Mouse (Mus musculus) cerebellum, postnatal 36 days (tissue): ENCODE data around the gene Zfp804b.
"Not testable (repeated sequence)": the region's sequence is repeated elsewhere in the genome, so short reads cannot be mapped to it uniquely, and the experiment has no call there.

Experiments used
- DNase-seq, 2 experiments: peaks; one replicate each; pipeline ENCODE4 v3.0.0; 2021 to 2022; ENCODE audit warnings: mixed read lengths in 2 of 2

Zfp804b gene

DNA sequence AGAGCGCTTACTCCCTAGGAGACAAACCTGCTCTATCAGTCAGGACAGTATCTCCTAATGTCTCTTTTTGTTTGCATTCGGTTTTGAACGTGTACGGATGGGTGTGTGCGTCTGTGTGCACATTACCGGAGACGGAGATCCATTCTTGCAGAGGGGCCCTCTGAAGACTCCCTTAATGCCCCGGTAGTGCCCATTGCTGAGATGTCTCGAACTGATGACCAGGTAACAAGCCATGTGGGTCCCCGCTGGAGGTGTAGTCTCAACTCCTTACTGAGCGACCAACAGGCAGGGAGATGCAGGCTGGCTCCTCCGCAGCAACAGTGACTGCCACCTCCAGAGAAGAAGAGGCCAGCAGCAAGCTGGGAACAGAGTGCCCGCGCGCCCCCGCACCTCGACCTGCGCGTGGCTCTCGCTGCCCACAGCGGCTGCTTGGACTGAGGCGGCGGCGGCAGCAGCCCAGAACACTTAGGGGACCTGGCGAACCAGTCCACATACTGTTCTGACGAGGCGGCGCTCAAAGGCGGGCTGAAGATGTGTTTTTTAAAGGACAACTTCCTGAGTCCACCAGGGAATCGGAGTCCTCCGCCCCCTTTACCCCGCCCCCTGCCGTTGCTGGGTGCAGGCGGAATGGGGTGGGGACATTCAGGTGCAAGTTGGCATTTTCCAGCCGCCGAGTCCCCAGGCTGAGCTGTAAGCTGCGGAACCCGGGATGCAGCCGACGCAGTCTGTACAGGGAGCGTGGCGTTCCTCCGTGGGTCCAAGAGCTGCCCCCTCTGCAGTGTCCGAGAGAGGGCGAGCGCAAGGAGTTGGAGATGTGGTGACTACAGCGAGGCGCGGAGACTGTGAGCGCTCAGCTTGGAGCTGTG lies at the start of gene Zfp804b:
Zfp804b (minus strand) TSS at position 612 of the 866 bp plus-strand sequence.
- peak; percentile 7 to 11 for DNase-seq

DNA sequence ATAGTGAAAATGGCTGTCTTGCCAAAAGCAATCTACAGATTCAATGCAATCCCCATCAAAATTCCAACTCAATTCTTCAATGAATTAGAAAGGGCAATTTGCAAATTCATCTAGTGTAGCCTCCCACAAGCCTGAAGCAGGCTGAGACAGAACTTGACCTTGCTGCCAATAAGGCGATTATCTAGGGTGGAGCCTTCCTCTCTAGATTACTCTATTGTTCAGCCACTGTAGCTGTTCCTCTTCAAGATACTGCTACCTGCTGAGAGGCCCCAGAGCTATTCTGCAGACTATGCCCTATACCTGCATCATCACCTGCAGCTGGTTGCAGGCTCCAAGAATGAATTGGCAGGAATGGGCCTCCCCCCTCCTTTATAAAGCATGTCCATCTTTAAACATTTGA lies 20.1 kb upstream of the Zfp804b start:
- DNase-seq, result not testable (repeated sequence)

DNA sequence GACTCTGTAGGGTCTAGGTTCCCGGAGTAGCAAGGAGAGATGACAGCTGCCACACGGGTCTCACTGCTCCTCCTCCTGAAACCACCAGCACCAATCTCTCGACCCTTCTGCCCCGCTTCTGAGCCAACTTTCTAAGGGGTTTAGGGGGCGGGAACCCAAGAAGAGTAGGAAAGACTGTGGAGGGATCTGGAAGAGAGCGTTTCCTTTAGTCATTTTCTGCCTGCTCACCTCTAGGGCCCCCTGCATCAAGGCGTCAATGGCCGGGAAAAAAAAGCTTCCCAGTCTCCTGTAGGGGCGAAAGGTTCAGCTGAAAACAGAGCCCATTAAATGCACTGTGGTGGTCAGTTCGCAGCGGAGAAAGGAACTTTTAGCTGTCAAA lies 444 bp upstream of the Zfp804b start:
- DNase-seq, result no peak

DNA sequence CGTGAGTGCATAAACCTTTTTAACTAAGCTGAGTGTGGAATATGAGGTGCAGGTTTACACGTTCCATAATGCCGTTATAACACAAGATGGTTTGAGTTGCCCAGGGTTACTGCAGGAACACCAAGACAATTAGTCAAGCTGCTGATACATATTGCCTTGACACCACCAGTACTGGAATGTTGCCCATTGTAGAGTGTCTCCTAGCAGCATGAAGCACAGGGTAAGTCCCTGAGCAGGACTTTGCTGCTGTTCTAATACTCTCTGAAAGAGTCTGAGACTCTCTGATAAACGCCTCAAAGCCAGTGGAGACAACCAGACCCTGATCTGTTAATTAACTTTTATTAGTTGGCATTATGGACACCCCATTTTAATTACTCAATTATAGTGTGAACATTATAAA lies 19.0 kb downstream of the Zfp804b start:
- no peak for DNase-seq

DNA sequence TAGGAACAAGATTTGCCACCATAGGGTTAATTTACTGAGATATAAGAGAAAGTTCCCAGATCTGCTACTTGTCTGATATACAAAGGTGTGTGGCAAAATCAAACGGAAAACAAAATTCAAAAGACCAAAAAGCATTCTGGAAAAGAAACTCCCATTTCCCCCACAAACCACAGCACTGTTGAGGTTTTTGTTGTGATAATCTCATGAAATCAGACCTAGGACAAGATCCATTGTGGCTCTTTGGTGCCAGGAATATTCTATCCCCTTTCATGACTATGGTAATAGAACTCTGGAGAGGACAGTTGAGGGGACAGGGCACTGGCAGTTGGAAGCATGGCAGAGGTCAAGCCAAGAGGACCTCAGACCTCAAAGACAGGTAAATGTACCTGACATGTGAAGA lies 40.7 kb downstream of the Zfp804b start, which contains the start of gene Tex47:
Tex47 (plus strand) TSS at position 301 of the 400 bp plus-strand sequence.
- DNase-seq, result no peak

DNA sequence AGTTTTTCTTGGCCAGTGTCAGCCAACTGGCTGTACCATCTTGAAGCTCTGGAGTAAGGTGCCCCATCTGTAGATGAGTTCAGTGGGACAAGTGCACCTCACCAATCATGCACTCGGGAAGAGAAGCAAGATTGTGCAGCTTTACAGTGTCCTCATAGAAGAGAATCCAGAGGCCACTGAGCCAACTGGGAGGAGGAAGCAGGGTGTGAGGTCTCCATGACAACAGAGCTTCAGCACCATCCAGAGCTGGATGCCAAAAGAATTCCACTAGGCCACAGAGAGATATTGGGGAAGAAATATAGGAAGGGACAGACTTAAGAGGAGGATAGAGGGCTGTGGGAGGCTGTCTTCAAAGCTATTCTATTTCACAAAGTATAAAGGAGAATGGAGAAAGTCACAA lies 41.6 kb downstream of the Zfp804b start:
- no peak for DNase-seq

DNA sequence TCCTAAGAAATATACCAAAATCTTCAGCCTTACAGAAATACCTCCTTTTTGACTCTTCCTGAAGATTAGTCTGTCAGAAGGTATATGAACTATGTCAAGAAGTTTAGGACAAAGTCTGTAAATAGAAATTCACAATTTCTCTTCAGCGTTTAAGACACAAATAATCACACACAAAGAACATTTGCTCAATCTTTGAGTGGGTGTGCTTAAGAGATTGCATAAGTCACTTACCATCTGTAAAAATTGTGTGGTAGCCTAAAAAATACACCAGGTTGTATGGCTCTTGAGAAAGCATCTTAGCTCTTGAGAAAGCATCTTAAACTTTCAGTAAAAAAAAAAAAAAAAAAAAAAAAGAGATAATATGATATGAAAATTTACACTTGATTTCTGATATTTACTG lies 60.2 kb downstream of the Zfp804b start:
- DNase-seq, result no peak

DNA sequence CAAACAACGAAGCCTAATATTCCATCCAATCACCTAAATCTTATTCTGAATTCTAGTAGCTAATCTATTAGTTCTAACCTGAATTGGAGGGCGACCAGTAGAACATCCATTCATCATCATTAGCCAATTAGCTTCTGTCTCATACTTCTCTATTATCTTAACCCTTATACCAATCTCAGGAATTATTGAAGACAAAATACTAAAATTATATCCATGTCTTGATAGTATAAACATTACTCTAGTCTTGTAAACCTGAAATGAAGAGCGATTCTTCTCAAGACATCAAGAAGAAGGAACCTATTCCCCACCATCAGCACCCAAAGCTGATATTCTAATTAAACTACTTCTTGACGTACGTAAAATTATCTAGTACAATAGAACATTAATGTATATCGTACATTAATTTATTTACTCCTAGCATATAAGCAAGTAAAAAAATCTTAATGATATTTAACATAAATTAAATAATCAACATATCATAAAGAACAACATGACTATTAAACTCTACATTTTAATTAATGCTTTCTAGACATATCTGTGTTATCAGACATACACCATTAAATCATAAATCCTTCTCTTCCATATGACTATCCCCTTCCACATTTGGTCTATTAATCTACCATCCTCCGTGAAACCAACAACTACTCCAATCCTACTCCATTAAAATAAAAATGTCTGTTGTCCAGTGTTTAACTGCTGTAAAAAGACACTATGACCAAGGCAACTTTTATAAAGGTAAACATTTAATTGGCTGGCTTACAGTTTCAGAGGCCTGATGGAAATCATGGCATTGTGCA lies 67.7 kb downstream of the Zfp804b start:
- no peak for DNase-seq

DNA sequence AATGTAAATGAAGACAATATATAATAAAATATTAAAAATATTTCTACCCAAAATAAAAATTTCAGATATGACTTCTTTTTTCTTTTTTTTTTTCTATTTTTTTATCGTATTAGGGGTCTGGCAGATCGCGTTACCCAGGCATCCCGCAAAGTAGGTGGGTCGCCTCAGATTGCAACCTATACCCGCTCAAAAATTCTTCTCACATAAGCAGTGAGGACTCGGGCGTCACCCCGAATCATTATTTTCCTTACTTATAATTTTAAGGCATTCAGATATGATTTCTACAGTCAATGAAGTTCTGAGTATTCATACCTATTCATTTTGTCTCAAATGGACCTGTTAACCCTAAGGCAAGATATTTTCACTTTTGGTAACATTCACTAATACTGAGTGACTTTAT lies 167.0 kb downstream of the Zfp804b start:
- no peak for DNase-seq

DNA sequence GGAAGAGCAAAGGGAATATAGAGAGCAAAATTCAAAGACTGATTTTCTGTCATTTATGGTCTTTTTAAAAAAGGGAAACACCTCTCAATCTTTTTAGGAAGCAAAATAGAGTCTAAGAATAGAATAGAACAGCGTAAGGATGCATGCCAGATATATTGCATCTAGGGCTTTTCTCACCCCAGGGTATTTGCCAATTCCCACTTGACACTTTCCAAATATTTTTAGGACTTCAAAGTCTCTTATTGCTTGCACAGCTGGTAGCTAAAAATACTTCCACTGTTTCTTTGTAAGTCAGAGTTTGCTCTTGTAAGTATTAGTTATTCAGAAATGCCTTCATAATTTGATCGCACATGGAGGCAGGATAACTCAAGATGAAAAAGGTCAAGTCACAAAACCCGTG lies 204.9 kb downstream of the Zfp804b start:
- no peak for DNase-seq

DNA sequence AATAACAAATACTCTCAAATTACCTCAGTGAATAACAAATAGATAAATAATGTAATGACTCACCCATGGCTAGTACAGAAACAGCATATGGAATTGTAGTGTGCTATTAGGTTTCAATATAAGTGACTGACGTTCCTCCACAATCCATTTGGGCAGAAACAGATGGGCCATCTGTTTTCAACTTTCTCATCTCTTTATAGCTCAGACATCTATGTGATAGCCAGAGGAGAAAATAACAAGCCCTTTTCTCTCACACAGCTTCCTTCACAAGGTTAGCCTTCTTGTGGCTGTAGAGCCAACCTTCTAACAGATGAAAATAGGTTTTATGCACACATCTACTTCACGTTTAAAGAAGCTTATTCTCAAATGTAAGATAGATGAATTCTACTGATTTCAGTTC lies 242.2 kb downstream of the Zfp804b start:
- no peak for DNase-seq

DNA sequence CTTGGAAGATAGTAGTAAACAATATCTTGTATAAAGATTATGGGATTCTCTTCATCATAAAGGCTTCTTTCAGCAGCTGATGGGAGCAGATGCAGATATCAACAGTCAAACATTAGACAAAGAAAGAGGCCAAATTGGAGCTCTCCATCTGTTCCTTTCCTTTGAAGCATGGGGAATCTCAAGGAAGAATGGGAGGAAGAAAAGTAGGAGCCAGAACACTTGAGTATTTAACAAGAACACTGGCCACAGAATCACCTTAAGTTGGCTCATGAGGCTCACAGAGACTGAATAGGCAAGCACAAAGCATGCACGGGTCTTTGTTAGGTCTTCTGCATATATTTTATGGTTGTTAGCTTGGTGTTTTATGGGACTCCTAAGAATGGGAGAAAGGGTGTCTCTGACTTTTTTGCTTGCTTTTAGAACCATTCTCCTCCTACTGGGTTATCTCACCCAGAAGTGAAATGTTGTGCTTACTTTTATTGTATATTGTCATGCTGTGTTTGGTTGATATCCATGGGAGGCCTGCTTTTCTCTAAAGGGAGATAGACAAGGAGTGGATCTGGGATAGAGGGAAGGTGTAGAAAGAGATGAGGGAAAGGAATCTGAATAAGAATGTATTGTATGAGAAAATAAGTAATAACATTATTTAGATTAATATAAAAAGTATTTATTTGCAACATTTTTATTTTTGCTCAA lies 270.5 kb downstream of the Zfp804b start:
- no peak for DNase-seq

DNA sequence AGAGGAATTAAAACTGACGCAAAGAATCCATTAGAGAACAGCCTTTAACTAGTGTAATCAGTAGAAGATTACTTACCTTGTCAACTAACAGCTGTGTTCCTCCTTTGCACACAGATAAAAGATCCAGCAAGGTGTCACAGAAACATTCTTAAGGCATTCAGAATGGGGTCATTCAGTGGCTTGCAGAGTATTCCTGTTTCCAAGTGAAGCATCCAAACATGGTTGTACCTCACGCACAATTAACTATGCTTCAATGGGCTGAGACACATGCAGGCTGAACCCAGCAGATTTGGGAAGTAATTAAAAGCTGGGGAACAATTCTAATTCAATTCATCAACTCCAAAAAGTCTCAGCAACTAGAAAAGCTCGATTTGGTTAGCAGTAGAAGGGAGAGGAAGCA lies 337.1 kb downstream of the Zfp804b start:
- no peak for DNase-seq

DNA sequence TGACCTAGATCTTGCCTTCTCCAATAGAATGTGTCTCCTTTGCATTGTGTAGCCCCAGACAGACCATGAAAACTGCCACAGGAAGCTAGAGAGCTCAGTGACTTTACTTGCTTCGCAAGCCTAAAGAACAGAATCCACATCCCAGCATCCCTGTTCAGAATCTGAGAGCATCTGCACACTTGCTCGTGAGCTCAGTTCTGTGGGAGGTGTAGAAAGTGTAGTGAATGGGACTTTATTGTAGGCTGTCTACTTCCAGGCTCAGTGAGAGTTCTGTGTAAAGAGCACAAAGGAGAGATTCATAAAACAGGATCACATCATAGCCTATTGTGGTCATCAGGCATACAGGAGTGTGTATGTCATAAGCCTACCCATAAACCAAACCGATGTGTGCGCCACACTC lies 360.6 kb downstream of the Zfp804b start:
- no peak for DNase-seq

DNA sequence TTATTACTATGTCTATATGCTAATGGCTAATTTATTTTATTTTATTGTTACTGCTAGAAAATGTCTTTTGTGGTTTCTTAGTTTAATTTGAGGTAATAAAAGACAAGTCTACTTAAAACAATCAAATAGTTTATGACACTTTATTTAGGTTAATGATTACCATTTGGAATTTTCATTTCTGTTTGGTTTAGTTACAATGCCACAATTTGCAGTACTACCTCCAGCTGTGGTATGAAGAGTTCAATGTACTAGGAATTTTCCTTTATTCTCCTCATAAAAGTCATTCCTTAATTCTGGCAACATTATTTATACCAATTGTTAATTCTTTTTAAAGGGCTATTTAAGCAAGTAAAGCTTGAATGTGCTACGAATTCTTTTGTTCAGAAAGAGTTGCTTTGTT lies 409.7 kb downstream of the Zfp804b start:
- DNase-seq, result no peak

DNA sequence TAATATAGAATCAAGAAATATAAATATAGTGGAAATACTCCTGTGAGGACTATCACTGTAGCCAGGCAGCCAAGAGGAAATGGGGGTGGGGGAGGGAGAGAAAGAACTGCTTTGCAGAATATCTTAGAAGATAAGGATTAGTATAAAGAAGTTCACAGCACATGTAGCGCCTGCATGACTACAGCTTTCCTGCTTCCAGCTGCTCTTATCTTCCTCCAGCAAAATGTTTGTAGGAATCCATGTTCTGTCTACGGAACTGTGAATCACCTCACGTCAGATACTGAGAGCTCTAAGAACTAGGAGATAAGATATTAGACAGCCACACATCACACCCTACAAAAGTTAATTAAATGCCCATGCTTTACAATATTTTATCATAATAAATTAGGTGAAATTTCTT lies 433.3 kb downstream of the Zfp804b start:
- DNase-seq, result no peak

DNA sequence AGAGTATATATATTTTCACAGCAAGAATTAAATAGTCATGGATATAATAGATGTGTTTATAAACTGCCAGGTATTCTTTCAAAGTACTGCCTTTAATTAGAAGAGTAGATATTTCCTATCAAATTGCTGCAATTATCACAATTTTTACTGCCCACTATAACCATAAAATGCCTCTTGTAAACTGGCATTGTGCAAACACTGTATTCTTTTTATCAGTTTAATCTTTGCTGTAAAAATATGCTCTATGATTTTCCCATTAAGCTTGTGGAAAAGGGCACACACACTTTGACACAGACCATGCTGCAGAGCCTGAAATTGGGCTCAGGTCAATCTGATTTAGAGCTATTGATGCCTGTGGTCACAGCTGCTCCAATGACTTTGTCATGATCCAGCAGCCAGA lies 463.2 kb downstream of the Zfp804b start:
- no peak for DNase-seq

DNA sequence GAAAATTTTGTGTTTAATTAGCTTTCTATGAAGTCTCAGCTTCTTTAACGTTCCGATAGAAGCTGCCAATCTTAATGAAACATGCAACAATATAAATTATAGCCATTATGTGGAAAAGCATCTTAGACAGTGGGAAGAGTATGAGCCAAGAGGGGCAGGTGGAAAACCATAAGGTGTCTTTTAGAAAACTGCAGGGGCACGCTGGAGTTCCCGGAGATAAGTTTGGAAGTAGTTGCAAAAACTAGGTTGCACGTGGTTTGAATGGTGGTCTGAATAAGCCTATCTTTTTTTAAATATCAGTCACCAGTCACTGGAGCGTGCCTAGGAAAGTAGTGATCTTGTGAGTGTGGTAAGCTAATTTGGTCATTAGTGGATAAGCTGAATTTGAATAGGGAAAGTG lies 473.0 kb downstream of the Zfp804b start:
- peak in 1 of 2 experiments; percentile 4 for DNase-seq

DNA sequence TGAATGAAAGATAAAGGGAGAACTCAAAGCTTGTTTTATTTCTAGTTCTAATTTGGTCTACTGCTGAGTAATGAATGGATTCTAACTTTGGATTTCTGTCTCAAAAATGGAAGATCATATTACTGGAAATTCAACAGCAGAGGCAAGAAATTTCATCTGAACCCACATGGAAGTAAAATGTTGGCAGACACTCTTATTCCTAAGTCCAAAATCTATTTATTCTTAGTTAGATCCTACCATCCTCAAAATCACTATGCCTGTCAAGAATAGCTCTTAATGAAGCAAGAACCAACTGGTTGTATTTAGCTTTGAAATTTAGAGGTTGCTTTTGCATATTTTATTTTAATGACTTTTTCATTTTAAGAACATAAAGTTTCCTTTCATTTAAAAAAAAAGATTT lies 473.6 kb downstream of the Zfp804b start:
- DNase-seq, result no peak

DNA sequence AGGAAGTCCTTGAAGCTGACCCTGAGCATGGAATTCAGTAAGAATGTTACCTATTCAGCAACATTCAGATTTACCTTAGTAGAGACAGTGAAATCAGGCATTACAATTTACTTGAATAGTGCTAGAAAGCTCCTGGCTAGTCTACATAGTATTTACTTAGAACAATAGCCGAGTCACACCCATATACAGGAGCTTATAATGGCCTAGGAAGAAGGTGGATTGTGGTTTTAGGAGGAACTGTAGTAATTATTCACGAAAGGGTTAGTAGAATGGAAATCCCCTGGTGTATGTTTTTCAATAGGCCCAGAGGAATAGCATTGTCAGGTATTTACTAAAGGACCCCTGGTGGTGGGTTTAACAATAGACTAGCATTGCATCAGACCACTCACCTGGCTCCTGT lies 549.2 kb downstream of the Zfp804b start:
- DNase-seq, result no peak

DNA sequence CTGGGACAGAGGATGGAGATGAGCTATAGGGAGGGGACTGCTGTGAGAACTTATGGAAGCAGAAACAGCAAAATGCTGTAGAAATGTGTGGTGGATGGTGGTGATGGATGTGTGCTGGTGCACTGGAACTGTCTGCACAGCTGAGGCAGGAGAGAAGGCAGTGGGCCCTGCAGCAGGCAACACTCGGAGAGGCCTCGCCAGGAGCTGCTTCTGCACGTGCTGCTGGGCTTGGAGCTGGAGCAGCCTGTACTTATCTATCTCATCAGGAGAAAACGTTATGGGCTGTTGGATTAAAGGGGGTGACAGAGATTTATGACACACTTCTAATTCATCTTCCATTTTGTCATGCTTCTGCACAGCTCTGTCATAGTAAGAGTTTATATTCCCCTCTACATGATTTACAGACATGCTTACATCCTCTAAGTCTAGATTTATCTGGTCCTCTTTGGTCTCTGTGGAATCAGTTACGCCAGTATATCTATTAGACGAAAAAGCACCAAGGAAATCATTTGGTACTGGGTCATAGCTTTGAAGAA lies 575.1 kb downstream of the Zfp804b start:
- DNase-seq, result no peak
